Mouse (Mus musculus): Measurements from ENCODE around the gene Actr1a. TPM values are rescaled to one million over a fixed set of nuclear protein-coding genes. Genes with fewer than 3 reads are reported as not detected.

Actr1a gene
- polyA plus RNA-seq, 1 experiment from 2014 or later, result 258 TPM

GRCm38 (mm10) chr19:46347146-46347545 is 48.4 kb downstream of the Actr1a start:
- no peak for ATAC-seq (ENCODE audit: low FRiP score, low read depth)

GRCm38 (mm10) chr19:46344710-46345419 is 50.7 kb downstream of the Actr1a start:
- Histone ChIP-seq H3K4me2 (replicated peaks) (no peak overlapping the region), H3K9me3 (no peaks in the 10 kb centered on the region), H3K27me3 (peaks cover 31% of the 10 kb centered on the region), H3K36me3 (no peaks in the 10 kb centered on the region), H3K27ac (replicated peaks) (no peak overlapping the region), H3K4me3 (no peak overlapping the region), H3K4me1 (peaks cover 14% of the 10 kb centered on the region), H3K9ac (replicated peaks) (no peak overlapping the region)
- WGBS, result 21% methylated on average over 7 of the region's 7 CpGs
- no peak for ATAC-seq (ENCODE audit: low FRiP score, low read depth)

More at GRCm38 (mm10) chr19:46347146-46347545, 48.4 kb downstream of the Actr1a start:
- 100% methylated on average over 1 of the region's 1 CpGs for WGBS
- Histone ChIP-seq H3K27me3 (peaks cover 48% of the 10 kb centered on the region), H3K4me3 (no peak overlapping the region), H3K4me1 (peaks cover 15% of the 10 kb centered on the region), H3K9ac (replicated peaks) (no peak overlapping the region), H3K36me3 (no peaks in the 10 kb centered on the region), H3K27ac (replicated peaks) (no peak overlapping the region), H3K9me3 (no peaks in the 10 kb centered on the region), H3K4me2 (replicated peaks) (no peak overlapping the region)

GRCm38 (mm10) chr19:46339287-46339971 is 56.1 kb downstream of the Actr1a start:
- Histone ChIP-seq H3K4me2 (replicated peaks) (no peak overlapping the region), H3K27ac (replicated peaks) (no peak overlapping the region), H3K4me3 (no peak overlapping the region), H3K4me1 (peaks cover 16% of the 10 kb centered on the region), H3K9me3 (no peaks in the 10 kb centered on the region), H3K9ac (replicated peaks) (0 out of 2 replicates have a peak overlapping the region, but pooled peaks have one; percentile 11), H3K36me3 (peaks cover 6% of the 10 kb centered on the region; the same call in 1 of the 2 replicates), H3K27me3 (peaks cover 9% of the 10 kb centered on the region; the same call in 1 of the 2 replicates)
- WGBS, result 82% methylated on average over 7 of the region's 7 CpGs
- ATAC-seq (ENCODE audit: low FRiP score, low read depth), result no peak

GRCm38 (mm10) chr19:46338942-46339286 is 56.6 kb downstream of the Actr1a start:
- no peaks in the 10 kb centered on the region for H3K9me3 ChIP-seq
- 0 out of 2 replicates have a peak, but pooled peaks cover 5% of the 10 kb centered on the region for H3K27me3 ChIP-seq
- H3K4me1 ChIP-seq, result peaks cover 16% of the 10 kb centered on the region
- no peak overlapping the region for H3K27ac ChIP-seq (replicated peaks)
- WGBS, result 55% methylated on average over 6 of the region's 6 CpGs
- peaks cover 6% of the 10 kb centered on the region; the same call in 1 of the 2 replicates for H3K36me3 ChIP-seq
- ATAC-seq (ENCODE audit: low FRiP score, low read depth), result peak; percentile 68
- H3K4me3 ChIP-seq, result 0 out of 2 replicates have a peak overlapping the region, but pooled peaks have one; percentile 72
- H3K4me2 ChIP-seq (replicated peaks), result peak overlapping the region; percentile 78
- no peak overlapping the region for H3K9ac ChIP-seq (replicated peaks)

- peak within 1 kb of the TSS; percentile 71 for H3K9ac ChIP-seq (replicated peaks)
- peak; percentile 91 for ATAC-seq (ENCODE audit: low FRiP score, low read depth)
- H3K4me3 ChIP-seq, result peak within 1 kb of the TSS; percentile 72
- peak within 1 kb of the TSS; percentile 79 for H3K27ac ChIP-seq (replicated peaks)
- 0 out of 2 replicates have a peak, but pooled peaks cover 5% of the 10 kb centered on the region for H3K27me3 ChIP-seq
- WGBS, result under 1% methylated on average over 31 of the region's 31 CpGs
- H3K4me2 ChIP-seq (replicated peaks), result peak within 1 kb of the TSS; percentile 78
- peaks cover 16% of the 10 kb centered on the region for H3K4me1 ChIP-seq
- H3K36me3 ChIP-seq, result peaks cover 6% of the 10 kb centered on the region; the same call in 1 of the 2 replicates
- no peaks in the 10 kb centered on the region for H3K9me3 ChIP-seq
Measured at GRCm38 (mm10) chr19:46338331-46338936, 57.1 kb downstream of the Actr1a start, which contains the start of gene Cuedc2. TSS of gene Cuedc2 (minus strand) at chr19:46338702.

- Histone ChIP-seq H3K27me3 (0 out of 2 replicates have a peak, but pooled peaks cover 5% of the 10 kb centered on the region), H3K4me2 (replicated peaks) (peak overlapping the region; percentile 78), H3K4me1 (peaks cover 18% of the 10 kb centered on the region), H3K36me3 (peaks cover 6% of the 10 kb centered on the region; the same call in 1 of the 2 replicates), H3K9me3 (no peaks in the 10 kb centered on the region), H3K27ac (replicated peaks) (peak overlapping the region; percentile 79), H3K4me3 (peak overlapping the region; percentile 72), H3K9ac (replicated peaks) (peak overlapping the region; percentile 71)
- 31% methylated on average over 15 of the region's 15 CpGs for WGBS
- peak; percentile 67 for ATAC-seq (ENCODE audit: low FRiP score, low read depth)
Measured at GRCm38 (mm10) chr19:46337719-46338330, 57.7 kb downstream of the Actr1a start.

GRCm38 (mm10) chr19:46333906-46334305 is 61.6 kb downstream of the Actr1a start:
- no peaks in the 10 kb centered on the region for H3K9me3 ChIP-seq
- H3K27ac ChIP-seq (replicated peaks), result no peak overlapping the region
- H3K27me3 ChIP-seq, result peaks cover 14% of the 10 kb centered on the region; the same call in 1 of the 2 replicates
- peaks cover 25% of the 10 kb centered on the region for H3K36me3 ChIP-seq
- 92% methylated on average over 3 of the region's 3 CpGs for WGBS
- H3K4me3 ChIP-seq, result no peak overlapping the region
- ATAC-seq (ENCODE audit: low FRiP score, low read depth), result no peak
- H3K4me2 ChIP-seq (replicated peaks), result no peak overlapping the region
- peaks cover 33% of the 10 kb centered on the region for H3K4me1 ChIP-seq
- no peak overlapping the region for H3K9ac ChIP-seq (replicated peaks)

- ATAC-seq (ENCODE audit: low FRiP score, low read depth), result no peak
- Histone ChIP-seq H3K36me3 (peaks cover 25% of the 10 kb centered on the region), H3K4me3 (no peak overlapping the region), H3K27ac (replicated peaks) (0 out of 2 replicates have a peak overlapping the region, but pooled peaks have one; percentile 25), H3K9me3 (no peaks in the 10 kb centered on the region), H3K4me2 (replicated peaks) (no peak overlapping the region), H3K27me3 (peaks cover 14% of the 10 kb centered on the region; the same call in 1 of the 2 replicates), H3K4me1 (peaks cover 36% of the 10 kb centered on the region), H3K9ac (replicated peaks) (0 out of 2 replicates have a peak overlapping the region, but pooled peaks have one; percentile 2)
- 27% methylated on average over 7 of the region's 7 CpGs for WGBS
Measured at GRCm38 (mm10) chr19:46332721-46333339, 62.7 kb downstream of the Actr1a start.

- H3K9me3 ChIP-seq, result no peaks in the 10 kb centered on the region
- H3K27me3 ChIP-seq, result peaks cover 14% of the 10 kb centered on the region; the same call in 1 of the 2 replicates
- no peak overlapping the region for H3K4me2 ChIP-seq (replicated peaks)
- no peak for ATAC-seq (ENCODE audit: low FRiP score, low read depth)
- H3K4me1 ChIP-seq, result peaks cover 34% of the 10 kb centered on the region
- no peak overlapping the region for H3K4me3 ChIP-seq
- H3K9ac ChIP-seq (replicated peaks), result no peak overlapping the region
- H3K36me3 ChIP-seq, result peaks cover 25% of the 10 kb centered on the region
- WGBS, result 94% methylated on average over 3 of the region's 3 CpGs
- H3K27ac ChIP-seq (replicated peaks), result no peak overlapping the region
Measured at GRCm38 (mm10) chr19:46331936-46332335, 63.6 kb downstream of the Actr1a start.

- no peak overlapping the region for H3K4me2 ChIP-seq (replicated peaks)
- WGBS, result 93% methylated on average over 14 of the region's 14 CpGs
- H3K9me3 ChIP-seq, result no peaks in the 10 kb centered on the region
- H3K27me3 ChIP-seq, result peaks cover 17% of the 10 kb centered on the region; the same call in 1 of the 2 replicates
- H3K36me3 ChIP-seq, result peaks cover 25% of the 10 kb centered on the region
- H3K9ac ChIP-seq (replicated peaks), result no peak overlapping the region
- ATAC-seq (ENCODE audit: low FRiP score, low read depth), result no peak
- no peak overlapping the region for H3K27ac ChIP-seq (replicated peaks)
- H3K4me3 ChIP-seq, result no peak overlapping the region
- H3K4me1 ChIP-seq, result peaks cover 38% of the 10 kb centered on the region
Measured at GRCm38 (mm10) chr19:46331326-46331725, 64.2 kb downstream of the Actr1a start.

GRCm38 (mm10) chr19:46330696-46331095 is 64.9 kb downstream of the Actr1a start:
- no peak overlapping the region for H3K9ac ChIP-seq (replicated peaks)
- ATAC-seq (ENCODE audit: low FRiP score, low read depth), result no peak
- no peak overlapping the region for H3K4me2 ChIP-seq (replicated peaks)
- H3K4me3 ChIP-seq, result no peak overlapping the region
- H3K4me1 ChIP-seq, result peaks cover 45% of the 10 kb centered on the region
- no peak overlapping the region for H3K27ac ChIP-seq (replicated peaks)
- H3K36me3 ChIP-seq, result peaks cover 24% of the 10 kb centered on the region
- H3K27me3 ChIP-seq, result peaks cover 23% of the 10 kb centered on the region
- 93% methylated on average over 12 of the region's 12 CpGs for WGBS
- no peaks in the 10 kb centered on the region for H3K9me3 ChIP-seq
